Mouse (Mus musculus) embryonic facial prominence, embryonic 11.5 days (tissue): ENCODE measurements at regions not wholly inside any gene's neighbourhood (a gene's known extent, or its start where the extent isn't known, plus 50 kb on each side); places are given as distances from the start of the nearest gene placed in this dataset.
A peak's percentile ranks its signal among the peaks of the same experiment; 100 is the strongest.

ENCODE experiments used
- ATAC-seq: fragments of 200-750 bp; cut with Nextera tagmentation; replicated peaks from 2 replicates; pipeline ENCODE4 v1.8.0; 2017; ENCODE audit warnings: low read depth; ENCODE audit not compliant: insufficient number of reproducible peaks, low FRiP score, low TSS enrichment
- DNase-seq: peaks from one replicate; pipeline ENCODE4 v3.0.0-alpha.2; 2015; ENCODE audit warnings: low spot score
- H3K27ac ChIP-seq: fragments of 300-500 bp; sonication (generic); replicated peaks from 2 replicates; pipeline ENCODE4 v1.5.1; 2014; ENCODE audit warnings: mild to moderate bottlenecking, low read depth, low read length, control low read depth
- H3K27me3 ChIP-seq: fragments of 300-500 bp; sonication (generic); 2 replicates; pipeline ENCODE4 v1.6.1; 2014; ENCODE audit warnings: mild to moderate bottlenecking, low read length, moderate library complexity, mixed read lengths; ENCODE audit not compliant: control insufficient read depth, insufficient read depth
- H3K36me3 ChIP-seq: fragments of 300-500 bp; sonication (generic); replicated peaks from 2 replicates; pipeline ENCODE4 v1.6.1; 2014; ENCODE audit warnings: low read depth, mild to moderate bottlenecking, low read length, moderate library complexity, mixed read lengths; ENCODE audit not compliant: control insufficient read depth, insufficient read depth
- H3K4me1 ChIP-seq: fragments of 300-500 bp; sonication (generic); 2 replicates; pipeline ENCODE4 v1.6.1; 2014; ENCODE audit warnings: low read length, mixed read lengths; ENCODE audit not compliant: control insufficient read depth, insufficient read depth
- H3K4me2 ChIP-seq: fragments of 300-500 bp; sonication (generic); 2 replicates; pipeline ENCODE4 v1.6.1; 2014; ENCODE audit warnings: low read depth, mild to moderate bottlenecking, control low read depth, low read length, moderate library complexity
- H3K4me3 ChIP-seq: fragments of 300-500 bp; sonication (generic); 2 replicates; pipeline ENCODE4 v1.5.1; 2014; ENCODE audit warnings: low read depth, low read length, control low read depth
- H3K9ac ChIP-seq: fragments of 300-500 bp; sonication (generic); replicated peaks from 2 replicates; pipeline ENCODE4 v1.6.1; 2014; ENCODE audit warnings: mild to moderate bottlenecking, control low read depth, low read length
- H3K9me3 ChIP-seq: fragments of 300-500 bp; sonication (generic); replicated peaks from 2 replicates; pipeline ENCODE4 v1.6.1; 2016; ENCODE audit warnings: mild to moderate bottlenecking, low read length, inconsistent platforms, mixed read lengths; ENCODE audit not compliant: control insufficient read depth
- WGBS: fragments of 180-500 bp; shearing (Covaris S2); extraction: QIAGEN DNeasy Blood & Tissue Kit; methylation state at CpG from one replicate; pipeline ENCODE4 v1.1.7; 2014; 5-methylcytosine and 5-hydroxymethylcytosine counted together

GRCm38 (mm10) chr3:52446500-52446899, 178.4 kb downstream of the Foxo1 start:
- ATAC-seq, result no peak
- H3K4me2 ChIP-seq, result no peak overlapping the region
- no peaks in the 10 kb centered on the region for H3K4me1 ChIP-seq
- no peaks in the 10 kb centered on the region for H3K27me3 ChIP-seq
- no peak for DNase-seq
- H3K36me3 ChIP-seq, result no peaks in the 10 kb centered on the region
- 73% methylated on average over 5 of the region's 5 CpGs for WGBS
- H3K9ac ChIP-seq, result no peak overlapping the region
- no peak overlapping the region for H3K4me3 ChIP-seq
- H3K27ac ChIP-seq, result no peak overlapping the region
- no peaks in the 10 kb centered on the region for H3K9me3 ChIP-seq

- Histone ChIP-seq H3K4me2 (no peak overlapping the region), H3K9ac (no peak overlapping the region), H3K9me3 (no peaks in the 10 kb centered on the region), H3K27ac (no peak overlapping the region), H3K4me1 (no peaks in the 10 kb centered on the region), H3K4me3 (no peak overlapping the region), H3K36me3 (no peaks in the 10 kb centered on the region), H3K27me3 (no peaks in the 10 kb centered on the region)
- 80% methylated on average over 8 of the region's 8 CpGs for WGBS
- DNase-seq, result no peak
- ATAC-seq, result no peak
Observed at GRCm38 (mm10) chr3:52444420-52445119, 176.4 kb downstream of the Foxo1 start.

GRCm38 (mm10) chr3:52443856-52444255, 175.7 kb downstream of the Foxo1 start:
- Histone ChIP-seq H3K27me3 (no peaks in the 10 kb centered on the region), H3K36me3 (no peaks in the 10 kb centered on the region), H3K9me3 (no peaks in the 10 kb centered on the region), H3K27ac (no peak overlapping the region), H3K9ac (no peak overlapping the region), H3K4me2 (no peak overlapping the region), H3K4me1 (no peaks in the 10 kb centered on the region), H3K4me3 (no peak overlapping the region)
- DNase-seq, result peak; percentile 19
- ATAC-seq, result peak; percentile 48; the same call in 1 of the 2 replicates
- WGBS, result 48% methylated on average over 3 of the region's 3 CpGs

GRCm38 (mm10) chr3:52429014-52429589, 161.0 kb downstream of the Foxo1 start:
- ATAC-seq (no peak), DNase-seq (no peak)
- H3K4me2 ChIP-seq, result no peak overlapping the region
- 75% methylated on average over 8 of the region's 8 CpGs for WGBS
- no peaks in the 10 kb centered on the region for H3K9me3 ChIP-seq
- H3K4me3 ChIP-seq, result no peak overlapping the region
- no peaks in the 10 kb centered on the region for H3K36me3 ChIP-seq
- H3K27ac ChIP-seq, result no peak overlapping the region
- H3K27me3 ChIP-seq, result no peaks in the 10 kb centered on the region
- no peaks in the 10 kb centered on the region for H3K4me1 ChIP-seq
- no peak overlapping the region for H3K9ac ChIP-seq

- H3K27me3 ChIP-seq, result no peaks in the 10 kb centered on the region
- DNase-seq (no peak), ATAC-seq (no peak)
- no peak overlapping the region for H3K4me3 ChIP-seq
- no peaks in the 10 kb centered on the region for H3K36me3 ChIP-seq
- H3K4me1 ChIP-seq, result no peaks in the 10 kb centered on the region
- WGBS, result 89% methylated on average over 1 of the region's 1 CpGs
- no peak overlapping the region for H3K9ac ChIP-seq
- no peaks in the 10 kb centered on the region for H3K9me3 ChIP-seq
- no peak overlapping the region for H3K27ac ChIP-seq
- H3K4me2 ChIP-seq, result no peak overlapping the region
Observed at GRCm38 (mm10) chr3:52422826-52423225, 154.7 kb downstream of the Foxo1 start.

GRCm38 (mm10) chr3:52416261-52416660, 148.1 kb downstream of the Foxo1 start:
- H3K4me1 ChIP-seq, result no peaks in the 10 kb centered on the region; the same call in 1 of the 2 replicates
- no peak overlapping the region for H3K9ac ChIP-seq
- DNase-seq (no peak), ATAC-seq (no peak)
- H3K4me2 ChIP-seq, result no peak overlapping the region
- H3K4me3 ChIP-seq, result no peak overlapping the region
- no peaks in the 10 kb centered on the region; the same call in 1 of the 2 replicates for H3K27me3 ChIP-seq
- no peak overlapping the region for H3K27ac ChIP-seq
- H3K36me3 ChIP-seq, result no peaks in the 10 kb centered on the region
- H3K9me3 ChIP-seq, result no peaks in the 10 kb centered on the region
- 62% methylated on average over 6 of the region's 6 CpGs for WGBS

- no peak for DNase-seq
- Histone ChIP-seq H3K4me1 (no peaks in the 10 kb centered on the region; the same call in 1 of the 2 replicates), H3K27ac (no peak overlapping the region), H3K4me2 (no peak overlapping the region), H3K9me3 (no peaks in the 10 kb centered on the region), H3K27me3 (no peaks in the 10 kb centered on the region; the same call in 1 of the 2 replicates), H3K4me3 (no peak overlapping the region), H3K9ac (no peak overlapping the region), H3K36me3 (no peaks in the 10 kb centered on the region)
- no peak for ATAC-seq
- 25% methylated on average over 6 of the region's 6 CpGs for WGBS
Observed at GRCm38 (mm10) chr3:52415361-52415760, 147.2 kb downstream of the Foxo1 start.

GRCm38 (mm10) chr3:52414017-52414416, 145.9 kb downstream of the Foxo1 start:
- DNase-seq (no peak), ATAC-seq (no peak)
- Histone ChIP-seq H3K4me3 (no peak overlapping the region), H3K27ac (no peak overlapping the region), H3K4me1 (no peaks in the 10 kb centered on the region; the same call in 1 of the 2 replicates), H3K27me3 (no peaks in the 10 kb centered on the region; the same call in 1 of the 2 replicates), H3K36me3 (no peaks in the 10 kb centered on the region), H3K9me3 (no peaks in the 10 kb centered on the region), H3K9ac (no peak overlapping the region), H3K4me2 (no peak overlapping the region)
- WGBS, result 38% methylated on average over 6 of the region's 6 CpGs
